Mouse (Mus musculus): ENCODE data around the gene Cyp2b9.
"Not testable (repeated sequence)": the region's sequence is repeated elsewhere in the genome, so short reads cannot be mapped to it uniquely, and the experiment has no call there.

The Cyp2b9 gene

GRCm38 (mm10) chr7:26173111-26173510 lies at the start of gene Cyp2b9:
TSS of gene Cyp2b9 (plus strand) at chr7:26173411.
- not testable (repeated sequence) for DNase-seq

DNA sequence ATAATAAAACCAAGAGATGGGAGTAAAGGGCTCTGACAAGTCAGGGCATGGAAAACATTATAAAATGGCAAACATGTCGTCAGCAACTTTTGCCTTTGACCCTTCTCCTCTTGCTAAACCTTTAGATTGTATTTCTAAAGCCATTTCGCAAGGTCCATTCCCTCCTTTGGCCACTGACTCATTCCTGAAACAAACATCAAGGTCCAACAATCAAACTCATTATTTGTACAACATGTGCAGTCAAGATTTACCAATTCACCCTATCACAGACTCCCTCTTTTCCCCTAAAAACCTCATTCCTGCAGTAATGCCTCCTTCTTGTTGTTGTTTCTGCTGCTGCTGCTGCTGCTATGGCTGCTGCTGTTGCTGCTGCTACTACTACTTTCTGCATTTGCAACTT lies 33.6 kb upstream of the Cyp2b9 start:
- not testable (repeated sequence) for DNase-seq

GRCm38 (mm10) chr7:26143657-26144056 lies 29.6 kb upstream of the Cyp2b9 start:
- not testable (repeated sequence) for DNase-seq

DNA sequence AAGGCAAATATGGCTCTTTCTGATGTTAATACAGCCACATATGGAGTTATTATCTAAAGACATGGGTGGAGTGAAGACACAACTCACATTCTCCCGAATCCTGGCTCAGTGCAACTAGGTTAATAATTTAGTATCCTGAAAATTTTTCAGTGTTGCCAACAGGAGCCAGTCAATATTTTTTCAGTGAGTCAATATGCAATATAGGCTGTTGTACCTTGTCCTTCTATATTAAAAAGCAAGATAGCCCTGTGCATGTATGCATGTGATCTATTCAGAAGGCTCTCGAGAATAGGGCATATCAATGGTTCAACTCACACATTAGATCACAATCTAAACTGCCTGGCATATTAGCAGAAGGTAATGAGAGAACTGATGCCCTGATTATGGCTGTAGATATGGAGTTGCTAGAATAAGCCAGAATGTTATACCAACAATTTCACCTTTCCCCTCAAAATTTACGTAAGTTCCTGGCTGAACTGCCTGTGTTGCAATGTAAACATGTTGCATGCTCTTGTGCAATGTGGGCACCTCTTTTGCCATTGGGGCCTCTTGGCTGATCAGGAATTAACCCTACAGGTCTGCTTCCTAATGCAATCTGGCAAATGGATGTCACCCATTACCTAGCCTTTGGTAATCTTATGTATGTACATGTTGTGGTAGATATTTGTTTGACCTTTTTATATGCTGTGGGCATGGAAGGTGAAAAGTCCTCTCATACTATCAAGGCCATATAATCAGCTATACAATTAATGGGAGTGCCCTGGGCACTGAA lies 4.3 kb upstream of the Cyp2b9 start:
- DNase-seq: not testable (repeated sequence)

GRCm38 (mm10) chr7:26201083-26201482 lies 27.9 kb downstream of the Cyp2b9 start:
- no peak for DNase-seq

GRCm38 (mm10) chr7:26260034-26260433 lies 86.8 kb downstream of the Cyp2b9 start, which contains the start of gene Vmn1r184:
TSS of gene Vmn1r184 (plus strand) at chr7:26260334.
- DNase-seq: not testable (repeated sequence)

Data from right cerebral cortex, adult 18-20 months (tissue).